In genomic region chr13:55522730-55523129, GRCm38 (mm10) we compare ENCODE assay signal across 11 mouse cellular contexts. TPM values are rescaled to one million over a fixed set of nuclear protein-coding genes. Genes with fewer than 3 reads are reported as not detected.
A peak's percentile ranks its signal among the peaks of the same experiment; 100 is the strongest.
DNase-seq lines count a peak whose midpoint lies in the region; ATAC-seq and TF ChIP-seq lines count a peak whose summit lies in the region.
"Had no signal": no experiment of that assay in that cellular context is flagged by ENCODE, and none has a peak within 500 bp of the region (broad histone marks: within the 10 kb centered on the region; RNA-seq: fewer than 3 reads in every experiment).

No protein-coding gene starts in this region.

- peaks cover 26% of the 10 kb centered on the region; the same call in 1 of the 2 replicates for H3K36me3 ChIP-seq in forebrain, embryonic 10.5 days (replicated peaks)
- H3K36me3 ChIP-seq in forebrain, embryonic 14.5 days (ENCODE audit: control insufficient read depth, insufficient read depth, low read length), result 0 out of 2 replicates have a peak, but pooled peaks cover 4% of the 10 kb centered on the region
- H3K36me3 ChIP-seq in lung, embryonic 14.5 days (ENCODE audit: insufficient read depth), result no peaks in the 10 kb centered on the region
- 0 out of 2 replicates have a peak, but pooled peaks cover 2% of the 10 kb centered on the region for H3K36me3 ChIP-seq in heart, embryonic 10.5 days
- no peaks in the 10 kb centered on the region for H3K36me3 ChIP-seq in limb, embryonic 15.5 days
- H3K36me3 ChIP-seq: forebrain, embryonic 12.5 days had no signal

- 69% methylated on average over 8 of the region's 8 CpGs for WGBS in forebrain, embryonic 10.5 days
- 54% methylated on average over 8 of the region's 8 CpGs for WGBS in forebrain, embryonic 14.5 days
- 50% methylated on average over 8 of the region's 8 CpGs for WGBS in lung, embryonic 14.5 days
- WGBS in heart, embryonic 10.5 days, result 58% methylated on average over 8 of the region's 8 CpGs
- WGBS in limb, embryonic 15.5 days, result 61% methylated on average over 8 of the region's 8 CpGs

- no peak for ATAC-seq in forebrain, embryonic 14.5 days
- ATAC-seq in lung, embryonic 14.5 days (ENCODE audit: insufficient read depth), result no peak
- no peak for ATAC-seq in limb, embryonic 15.5 days (ENCODE audit: insufficient number of reproducible peaks, low FRiP score, low TSS enrichment, low read depth)
- ATAC-seq in monocyte, adult 5-6 weeks (replicated peaks; ENCODE audit: insufficient number of reproducible peaks, low FRiP score, low TSS enrichment, poor library complexity, severe bottlenecking), result no peak
- ATAC-seq: Patski had no signal

- TF ChIP-seq CTCF in lung, embryonic 14.5 days (IDR thresholded peaks at IDR 0.05; ENCODE audit: low read depth), result no peak

- no peak overlapping the region for H3K4me3 ChIP-seq in forebrain, embryonic 10.5 days
- no peak overlapping the region for H3K4me3 ChIP-seq in forebrain, embryonic 14.5 days (ENCODE audit: low read depth, low read length)
- no peak overlapping the region for H3K4me3 ChIP-seq in lung, embryonic 14.5 days (ENCODE audit: low read depth, low read length)
- no peak overlapping the region for H3K4me3 ChIP-seq in heart, embryonic 10.5 days
- H3K4me3 ChIP-seq in limb, embryonic 15.5 days, result no peak overlapping the region
- H3K4me3 ChIP-seq: forebrain, embryonic 12.5 days had no signal

- DNase-seq in forebrain, embryonic 10.5 days (ENCODE audit: extremely low spot score, low spot score), result no peak
- no peak for DNase-seq in forebrain, embryonic 14.5 days (ENCODE audit: low spot score)
- DNase-seq in lung, embryonic 14.5 days, result no peak
- no peak for DNase-seq in lung, postnatal 36 days
- DNase-seq in heart, embryonic 10.5 days (ENCODE audit: low spot score), result no peak
- no peak for DNase-seq in left cerebral cortex, postnatal 14 days (ENCODE audit: low spot score in 2 of 2)
- DNase-seq: layer of hippocampus, postnatal 36 days had no signal

- H3K27me3 ChIP-seq in forebrain, embryonic 10.5 days (ENCODE audit: poor library complexity, severe bottlenecking), result no peaks in the 10 kb centered on the region
- no peaks in the 10 kb centered on the region for H3K27me3 ChIP-seq in forebrain, embryonic 14.5 days (replicated peaks; ENCODE audit: control insufficient read depth, insufficient read depth, low read length)
- no peaks in the 10 kb centered on the region for H3K27me3 ChIP-seq in lung, embryonic 14.5 days (ENCODE audit: insufficient read depth, low read length)
- 0 out of 2 replicates have a peak, but pooled peaks cover 5% of the 10 kb centered on the region for H3K27me3 ChIP-seq in heart, embryonic 10.5 days (ENCODE audit: insufficient read depth, poor library complexity, severe bottlenecking)
- no peaks in the 10 kb centered on the region for H3K27me3 ChIP-seq in limb, embryonic 15.5 days

- no peak overlapping the region for H3K4me2 ChIP-seq in forebrain, embryonic 14.5 days (ENCODE audit: low read length)
- no peak overlapping the region for H3K4me2 ChIP-seq in lung, embryonic 14.5 days
- H3K4me2 ChIP-seq in limb, embryonic 15.5 days, result no peak overlapping the region
- H3K4me2 ChIP-seq: forebrain, embryonic 12.5 days had no signal

- H3K9ac ChIP-seq in forebrain, embryonic 14.5 days (ENCODE audit: low read length), result no peak overlapping the region
- 0 out of 2 replicates have a peak overlapping the region, but pooled peaks have one; percentile 14 for H3K9ac ChIP-seq in lung, embryonic 14.5 days
- H3K9ac ChIP-seq in limb, embryonic 15.5 days, result no peak overlapping the region
- H3K9ac ChIP-seq: forebrain, embryonic 12.5 days had no signal

- peak overlapping the region; percentile 77; the same call in 1 of the 2 replicates for H3K27ac ChIP-seq in forebrain, embryonic 10.5 days
- H3K27ac ChIP-seq in forebrain, embryonic 14.5 days (ENCODE audit: low read depth, low read length), result no peak overlapping the region
- no peak overlapping the region for H3K27ac ChIP-seq in lung, embryonic 14.5 days (ENCODE audit: low read depth)
- H3K27ac ChIP-seq in heart, embryonic 10.5 days, result peak overlapping the region; percentile 49; the same call in 1 of the 2 replicates
- H3K27ac ChIP-seq in limb, embryonic 15.5 days, result peak overlapping the region; percentile 34; the same call in 1 of the 2 replicates
- H3K27ac ChIP-seq: forebrain, embryonic 12.5 days had no signal

- peaks cover 15% of the 10 kb centered on the region for H3K4me1 ChIP-seq in forebrain, embryonic 10.5 days
- H3K4me1 ChIP-seq in forebrain, embryonic 14.5 days (ENCODE audit: control insufficient read depth, insufficient read depth, low read length), result no peaks in the 10 kb centered on the region
- H3K4me1 ChIP-seq in lung, embryonic 14.5 days (ENCODE audit: insufficient read depth), result no peaks in the 10 kb centered on the region
- peaks cover 14% of the 10 kb centered on the region for H3K4me1 ChIP-seq in heart, embryonic 10.5 days
- 0 out of 2 replicates have a peak, but pooled peaks cover 3% of the 10 kb centered on the region for H3K4me1 ChIP-seq in limb, embryonic 15.5 days
- H3K4me1 ChIP-seq: forebrain, embryonic 12.5 days had no signal

- H3K9me3 ChIP-seq in forebrain, embryonic 10.5 days, result no peaks in the 10 kb centered on the region
- H3K9me3 ChIP-seq in forebrain, embryonic 14.5 days (replicated peaks; ENCODE audit: control insufficient read depth, low read length), result no peaks in the 10 kb centered on the region
- no peaks in the 10 kb centered on the region for H3K9me3 ChIP-seq in lung, embryonic 14.5 days (ENCODE audit: low read depth, low read length)
- no peaks in the 10 kb centered on the region for H3K9me3 ChIP-seq in heart, embryonic 10.5 days
- H3K9me3 ChIP-seq in limb, embryonic 15.5 days, result no peaks in the 10 kb centered on the region
- H3K9me3 ChIP-seq: forebrain, embryonic 12.5 days had no signal

- intact Hi-C loops in left cerebral cortex, postnatal 14 days (cut with DNase I), result no loop called here

RNA-seq across cellular contexts. Expression of gene Dok3, which starts 6.4 kb away (rescaled TPM):
- 3.3 and 4.2 TPM in 2 replicates for polyA plus RNA-seq in forebrain, embryonic 10.5 days (2016; fragmentation: Nextera tagmentation; extraction: Ambion mirVana)
- polyA plus RNA-seq in forebrain, embryonic 14.5 days (2014; fragmentation: Nextera tagmentation; extraction: Ambion mirVana), result 1.4 and 2.9 TPM in 2 replicates
- 2.0 and 2.6 TPM in 2 replicates for polyA plus RNA-seq in lung, embryonic 14.5 days (2014; fragmentation: Nextera tagmentation; extraction: Ambion mirVana)
- 0.57 and 2.4 TPM in 2 replicates for polyA plus RNA-seq in heart, embryonic 10.5 days (2016; fragmentation: Nextera tagmentation; extraction: Ambion mirVana)
- polyA plus RNA-seq in limb, embryonic 15.5 days (2015; fragmentation: Nextera tagmentation; extraction: Ambion mirVana), result 4.7 and 5.7 TPM in 2 replicates
- 86.5 to 105 TPM (median 104 TPM) in 3 replicates for total RNA-seq in monocyte, adult 5-6 weeks (2017)
- total RNA-seq in left cerebral cortex, postnatal 14 days (2021), result 1 to 10 TPM; 6.2 to 7.9 TPM

RNA-seq across cellular contexts. Expression of gene Pdlim7, which starts 9.3 kb away (rescaled TPM):
- 200 and 209 TPM in 2 replicates for polyA plus RNA-seq in forebrain, embryonic 10.5 days (2016; fragmentation: Nextera tagmentation; extraction: Ambion mirVana)
- polyA plus RNA-seq in forebrain, embryonic 14.5 days (2014; fragmentation: Nextera tagmentation; extraction: Ambion mirVana), result 124 and 127 TPM in 2 replicates
- 185 and 199 TPM in 2 replicates for polyA plus RNA-seq in lung, embryonic 14.5 days (2014; fragmentation: Nextera tagmentation; extraction: Ambion mirVana)
- 397 and 462 TPM in 2 replicates for polyA plus RNA-seq in heart, embryonic 10.5 days (2016; fragmentation: Nextera tagmentation; extraction: Ambion mirVana)
- polyA plus RNA-seq in limb, embryonic 15.5 days (2015; fragmentation: Nextera tagmentation; extraction: Ambion mirVana), result 147 and 213 TPM in 2 replicates
- 4.7 to 13.5 TPM (median 10.5 TPM) in 3 replicates for total RNA-seq in monocyte, adult 5-6 weeks (2017)
- 10 to 100 TPM; 66.0 to 79.4 TPM for total RNA-seq in left cerebral cortex, postnatal 14 days (2021)

RNA-seq across cellular contexts. Expression of gene Ddx41, which starts 13.7 kb away (rescaled TPM):
- 96.5 and 98.2 TPM in 2 replicates for polyA plus RNA-seq in forebrain, embryonic 10.5 days (2016; fragmentation: Nextera tagmentation; extraction: Ambion mirVana)
- polyA plus RNA-seq in forebrain, embryonic 14.5 days (2014; fragmentation: Nextera tagmentation; extraction: Ambion mirVana), result 72.0 and 75.7 TPM in 2 replicates
- polyA plus RNA-seq in lung, embryonic 14.5 days (2014; fragmentation: Nextera tagmentation; extraction: Ambion mirVana), result 74.8 and 75.5 TPM in 2 replicates
- polyA plus RNA-seq in heart, embryonic 10.5 days (2016; fragmentation: Nextera tagmentation; extraction: Ambion mirVana), result 43.4 and 64.1 TPM in 2 replicates
- polyA plus RNA-seq in limb, embryonic 15.5 days (2015; fragmentation: Nextera tagmentation; extraction: Ambion mirVana), result 56.1 and 56.7 TPM in 2 replicates
- total RNA-seq in monocyte, adult 5-6 weeks (2017), result 67.7 to 76.2 TPM (median 71.8 TPM) in 3 replicates
- total RNA-seq in left cerebral cortex, postnatal 14 days (2021), result 10 to 100 TPM; 47.5 to 50.9 TPM

RNA-seq across cellular contexts. Expression of gene Dbn1, which starts 34.8 kb away (rescaled TPM):
- polyA plus RNA-seq in forebrain, embryonic 10.5 days (2016; fragmentation: Nextera tagmentation; extraction: Ambion mirVana), result 346 and 355 TPM in 2 replicates
- polyA plus RNA-seq in forebrain, embryonic 14.5 days (2014; fragmentation: Nextera tagmentation; extraction: Ambion mirVana), result 396 and 523 TPM in 2 replicates
- 135 and 153 TPM in 2 replicates for polyA plus RNA-seq in lung, embryonic 14.5 days (2014; fragmentation: Nextera tagmentation; extraction: Ambion mirVana)
- polyA plus RNA-seq in heart, embryonic 10.5 days (2016; fragmentation: Nextera tagmentation; extraction: Ambion mirVana), result 101 and 166 TPM in 2 replicates
- 162 and 172 TPM in 2 replicates for polyA plus RNA-seq in limb, embryonic 15.5 days (2015; fragmentation: Nextera tagmentation; extraction: Ambion mirVana)
- total RNA-seq in monocyte, adult 5-6 weeks (2017), result 0.58 TPM in 1 of 3 replicates, not detected in the others
- 100 to 1,000 TPM; 326 to 327 TPM for total RNA-seq in left cerebral cortex, postnatal 14 days (2021)

RNA-seq across cellular contexts. Expression of gene Fam193b, which starts 48.2 kb away (rescaled TPM):
- polyA plus RNA-seq in forebrain, embryonic 10.5 days (2016; fragmentation: Nextera tagmentation; extraction: Ambion mirVana), result 55.6 and 57.8 TPM in 2 replicates
- polyA plus RNA-seq in forebrain, embryonic 14.5 days (2014; fragmentation: Nextera tagmentation; extraction: Ambion mirVana), result 34.3 and 42.5 TPM in 2 replicates
- 33.4 and 38.4 TPM in 2 replicates for polyA plus RNA-seq in lung, embryonic 14.5 days (2014; fragmentation: Nextera tagmentation; extraction: Ambion mirVana)
- polyA plus RNA-seq in heart, embryonic 10.5 days (2016; fragmentation: Nextera tagmentation; extraction: Ambion mirVana), result 25.9 and 44.0 TPM in 2 replicates
- polyA plus RNA-seq in limb, embryonic 15.5 days (2015; fragmentation: Nextera tagmentation; extraction: Ambion mirVana), result 34.8 and 35.4 TPM in 2 replicates
- total RNA-seq in monocyte, adult 5-6 weeks (2017), result 37.8 to 73.6 TPM (median 40.6 TPM) in 3 replicates
- total RNA-seq in left cerebral cortex, postnatal 14 days (2021), result 10 to 100 TPM; 62.8 to 71.1 TPM

Comparison
In these comparisons a context has a peak if more than half of its experiments do, and no peak if none do; other contexts are left out.
1. H3K27ac ChIP-seq: peak in forebrain, embryonic 10.5 days (single experiment), heart, embryonic 10.5 days (single experiment) and limb, embryonic 15.5 days (single experiment); none in forebrain, embryonic 14.5 days (single experiment) and lung, embryonic 14.5 days (single experiment).